In the genomic region with DNA sequence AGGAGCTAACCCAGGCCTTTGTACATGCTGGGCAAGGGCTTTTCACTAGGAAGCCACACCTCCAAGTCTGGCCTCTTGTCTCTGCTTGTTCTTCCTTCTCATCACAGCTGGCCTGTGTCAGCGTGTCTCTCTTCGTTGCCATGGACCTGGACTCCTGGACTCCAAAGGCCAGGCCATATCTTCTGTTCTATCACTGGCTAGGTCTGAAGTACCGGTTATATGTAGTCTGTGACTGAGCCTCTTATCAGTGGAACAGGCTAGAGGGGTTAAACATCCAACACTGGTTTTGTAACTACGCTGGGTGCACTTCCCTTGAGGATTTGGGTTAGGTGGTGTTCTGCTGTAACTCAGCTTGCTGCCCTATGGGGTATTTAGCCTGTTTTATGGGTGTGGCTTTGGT, we compare ENCODE assay signal across 11 mouse cellular contexts. TPM values are rescaled to one million over a fixed set of nuclear protein-coding genes. Genes with fewer than 3 reads are reported as not detected.
"Had no signal": no experiment of that assay in that cellular context is flagged by ENCODE, and none has a peak within 500 bp of the region (broad histone marks: within the 10 kb centered on the region; RNA-seq: fewer than 3 reads in every experiment).

No protein-coding gene starts in this region.

- H3K4me2 ChIP-seq: liver, embryonic 11.5 days; liver, embryonic 15.5 days; midbrain, embryonic 13.5 days had no signal

- ATAC-seq: lung, postnatal 0 days; midbrain, embryonic 13.5 days had no signal

- H3K9me3 ChIP-seq: limb, embryonic 10.5 days; liver, embryonic 15.5 days; midbrain, embryonic 13.5 days had no signal

- H3K36me3 ChIP-seq: limb, embryonic 10.5 days; liver, embryonic 15.5 days; midbrain, embryonic 13.5 days had no signal

- H3K4me1 ChIP-seq: limb, embryonic 10.5 days; midbrain, embryonic 13.5 days had no signal

- DNase-seq: kidney, adult 18-20 months; kidney, postnatal 25 days; lung, adult 2 months; lung, postnatal 36 days; right cerebral cortex, postnatal 14 days had no signal

- H3K4me3 ChIP-seq: left cerebral cortex, adult 2 months; limb, embryonic 10.5 days; liver, embryonic 15.5 days; midbrain, embryonic 13.5 days had no signal

- H3K9ac ChIP-seq: liver, embryonic 15.5 days; midbrain, embryonic 13.5 days had no signal

- H3K27ac ChIP-seq: left cerebral cortex, adult 2 months; limb, embryonic 10.5 days; liver, embryonic 15.5 days; midbrain, embryonic 13.5 days had no signal

RNA-seq across cellular contexts. Expression of gene Galnt6, which starts 7.2 kb away (rescaled TPM):
- polyA plus RNA-seq: midbrain, embryonic 13.5 days had no signal
